Mouse (Mus musculus): Measurements from ENCODE around the gene Gm28036. TPM values are rescaled to one million over a fixed set of nuclear protein-coding genes. Genes with fewer than 3 reads are reported as not detected.

Gene Gm28036
- polyA plus RNA-seq, 1 experiment from 2014 or later: 20.9 TPM

Other genes starting within 250 kb of the Gm28036 start
- 63.6 and 68.8 TPM in 2 replicates for gene Uqcc1, start 196.8 kb downstream of the Gm28036 start, polyA plus RNA-seq (2015; fragmentation: Nextera tagmentation; extraction: Ambion mirVana)
- not detected in 2 replicates for gene Gm15557, start 186.4 kb downstream of the Gm28036 start, polyA plus RNA-seq (2015; fragmentation: Nextera tagmentation; extraction: Ambion mirVana)
- 0.95 and 1.7 TPM in 2 replicates for gene Gdf5, start 181.7 kb downstream of the Gm28036 start, polyA plus RNA-seq (2015; fragmentation: Nextera tagmentation; extraction: Ambion mirVana)
- 17.1 and 19.2 TPM in 2 replicates for gene Cep250, start 170.6 kb downstream of the Gm28036 start, polyA plus RNA-seq (2015; fragmentation: Nextera tagmentation; extraction: Ambion mirVana)
- gene 6430550D23Rik, start 119.1 kb downstream of the Gm28036 start, polyA plus RNA-seq (2015; fragmentation: Nextera tagmentation; extraction: Ambion mirVana): 1.4 and 1.9 TPM in 2 replicates
- 468 and 485 TPM in 2 replicates for gene Ergic3, start 119.0 kb downstream of the Gm28036 start, polyA plus RNA-seq (2015; fragmentation: Nextera tagmentation; extraction: Ambion mirVana)
- 0.13 TPM in 1 of 2 replicates, not detected in the other for gene Fer1l4, start 74.1 kb downstream of the Gm28036 start, polyA plus RNA-seq (2015; fragmentation: Nextera tagmentation; extraction: Ambion mirVana)
- gene Spag4, start 61.9 kb downstream of the Gm28036 start, polyA plus RNA-seq (2015; fragmentation: Nextera tagmentation; extraction: Ambion mirVana): 7.6 and 8.0 TPM in 2 replicates
- gene Cpne1, start 15.1 kb downstream of the Gm28036 start, polyA plus RNA-seq (2015; fragmentation: Nextera tagmentation; extraction: Ambion mirVana): 27.5 and 29.6 TPM in 2 replicates
- 25.8 and 26.6 TPM in 2 replicates for gene Rbm12, start 15.1 kb downstream of the Gm28036 start, polyA plus RNA-seq (2015; fragmentation: Nextera tagmentation; extraction: Ambion mirVana)
- gene Romo1, start 16.9 kb upstream of the Gm28036 start, polyA plus RNA-seq (2015; fragmentation: Nextera tagmentation; extraction: Ambion mirVana): 377 and 400 TPM in 2 replicates
- gene Nfs1, start 17.1 kb upstream of the Gm28036 start, polyA plus RNA-seq (2015; fragmentation: Nextera tagmentation; extraction: Ambion mirVana): 35.4 and 35.8 TPM in 2 replicates
- 427 and 448 TPM in 2 replicates for gene Rbm39, start 53.1 kb upstream of the Gm28036 start, polyA plus RNA-seq (2015; fragmentation: Nextera tagmentation; extraction: Ambion mirVana)
- 113 and 119 TPM in 2 replicates for gene Phf20, start 69.4 kb upstream of the Gm28036 start, polyA plus RNA-seq (2015; fragmentation: Nextera tagmentation; extraction: Ambion mirVana)
- 7.6 and 8.0 TPM in 2 replicates for gene Cnbd2, start 185.2 kb upstream of the Gm28036 start, polyA plus RNA-seq (2015; fragmentation: Nextera tagmentation; extraction: Ambion mirVana)
- 91.9 and 98.4 TPM in 2 replicates for gene Scand1, start 185.6 kb upstream of the Gm28036 start, polyA plus RNA-seq (2015; fragmentation: Nextera tagmentation; extraction: Ambion mirVana)